Mouse (Mus musculus): Measurements from ENCODE around the gene Dffb. TPM values are rescaled to one million over a fixed set of nuclear protein-coding genes. Genes with fewer than 3 reads are reported as not detected.

The Dffb gene
- total RNA-seq, 2 experiments from 2014 or later, result 3.7 to 4.9 TPM

Other genes starting within 250 kb of the Dffb start
- 10 to 100 TPM; 13.5 to 16.1 TPM for gene A430005L14Rik, start 17.9 kb downstream of the Dffb start, total RNA-seq (2021)
- 10 to 100 TPM; 25.1 to 26.4 TPM for gene Cep104, start 68 bp upstream of the Dffb start, total RNA-seq (2021)
- gene Lrrc47, start 36.6 kb upstream of the Dffb start, total RNA-seq (2021), result 10 to 100 TPM; 33.8 to 36.3 TPM
- gene Smim1, start 51.1 kb upstream of the Dffb start, total RNA-seq (2021), result 1 to 10 TPM; 5.8 to 7.0 TPM
- gene Ccdc27, start 67.6 kb upstream of the Dffb start, total RNA-seq (2021), result not detected
- gene Trp73, start 165.1 kb upstream of the Dffb start, total RNA-seq (2021), result under 1 TPM; 0.05 to 0.07 TPM
- gene Wrap73, start 167.2 kb upstream of the Dffb start, total RNA-seq (2021), result 10 to 100 TPM; 12.6 to 13.5 TPM
- 100 to 1,000 TPM; 121 to 126 TPM for gene Tprgl, start 185.5 kb upstream of the Dffb start, total RNA-seq (2021)
- gene Megf6, start 195.6 kb upstream of the Dffb start, total RNA-seq (2021), result 10 to 100 TPM; 18.2 to 20.6 TPM

Measured in heart, postnatal 14 days (tissue).